Mouse (Mus musculus): Measurements from ENCODE around the gene Gsdma2.

- no peak for TF ChIP-seq CTCF (IDR thresholded peaks at IDR 0.05; ENCODE audit: control insufficient read depth, insufficient read depth, insufficient read length)
- no peak for TF ChIP-seq MYOG (IDR thresholded peaks at IDR 0.05; ENCODE audit: control insufficient read depth, extremely low read depth, insufficient read length)
- TF ChIP-seq USF1 (IDR thresholded peaks at IDR 0.05; ENCODE audit: low read depth), result no peak
- TF ChIP-seq CEBPB (IDR thresholded peaks at IDR 0.05; ENCODE audit: low read depth), result no peak
- no peak for TF ChIP-seq MAX (IDR thresholded peaks at IDR 0.05)
- TF ChIP-seq MYOD1 (IDR thresholded peaks at IDR 0.05; ENCODE audit: control insufficient read depth, insufficient read length, low read depth), result no peak
- TF ChIP-seq FOSL1 (IDR thresholded peaks at IDR 0.05; ENCODE audit: insufficient read depth, low read length, poor library complexity, severe bottlenecking), result no peak
Observed at GRCm38 (mm10) chr11:98697225-98697624, 50.7 kb downstream of the Gsdma2 start.

Data from C2C12 (cell line).